Mouse (Mus musculus) embryonic fibroblast, embryonic 13.5 days (primary cell): ENCODE measurements around the gene Lin7b.

Source experiments
- CTCF ChIP-seq: IDR thresholded peaks from 2 replicates; pipeline ENCODE4 v1.5.1; 2011; ENCODE audit warnings: mild to moderate bottlenecking, control low read depth, low read length, moderate library complexity, borderline replicate concordance; ENCODE audit not compliant: insufficient read depth
- POLR2A ChIP-seq: IDR thresholded peaks from 2 replicates; pipeline ENCODE4 v1.6.1; 2011; ENCODE audit warnings: low read depth, mild to moderate bottlenecking, control low read depth, low read length, moderate library complexity

DNA sequence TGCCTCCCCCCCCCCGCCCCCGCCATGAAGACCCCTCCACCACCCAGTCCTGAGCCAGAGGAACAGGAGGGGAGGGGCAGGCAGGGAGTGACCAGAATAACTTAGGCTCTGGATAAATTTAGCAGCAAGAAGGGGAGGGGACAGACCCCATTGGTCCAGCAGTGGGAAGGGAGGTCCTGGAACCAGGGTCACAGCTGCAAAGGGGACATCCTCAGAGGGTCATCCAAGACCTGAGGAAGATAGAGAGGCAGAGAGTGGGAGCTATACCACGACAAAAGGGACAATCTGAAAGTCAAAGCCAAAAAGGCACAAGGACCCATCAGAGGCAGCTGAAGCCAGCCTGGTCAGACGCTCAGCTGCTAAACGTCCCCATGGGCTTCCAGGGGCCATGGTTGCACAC lies 35.3 kb downstream of the Lin7b start, which contains the start of gene Hrc:
- no peak for TF ChIP-seq CTCF
- TF ChIP-seq POLR2A, result no peak
